ENCODE assay signal across 9 mouse cellular contexts in the genomic region with DNA sequence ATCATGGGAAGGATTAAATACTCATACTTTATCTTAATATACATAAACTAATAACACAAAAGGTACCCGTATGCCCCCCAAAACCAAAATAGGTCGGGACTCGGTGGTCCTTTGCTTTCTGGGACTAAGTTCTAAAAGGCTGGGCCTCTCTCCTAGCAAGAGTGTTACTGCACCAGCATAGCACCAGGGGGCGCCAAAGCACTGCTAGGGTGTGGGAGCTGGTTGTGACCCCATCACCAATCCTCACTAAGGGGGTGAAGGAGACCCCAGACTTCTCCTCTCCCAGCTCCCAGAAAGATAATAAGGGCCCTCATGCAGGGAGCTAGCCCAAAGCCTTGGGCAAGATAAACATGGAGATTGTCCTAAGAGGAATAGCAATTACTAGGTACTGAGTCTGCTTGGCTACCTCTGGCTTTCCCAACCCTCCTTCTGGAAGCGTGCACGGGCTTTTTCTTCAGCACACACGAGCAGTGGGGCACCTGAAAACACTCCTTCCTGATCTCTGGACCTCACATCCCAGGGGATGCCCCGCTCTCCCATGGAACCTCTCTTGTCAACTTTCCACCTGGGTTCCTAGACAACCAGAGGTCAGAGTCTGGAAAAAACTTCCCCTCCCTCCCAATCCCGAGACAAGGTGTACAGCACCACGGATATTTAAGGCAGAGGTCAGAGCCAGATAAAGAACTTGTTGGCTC. TPM values are rescaled to one million over a fixed set of nuclear protein-coding genes. Genes with fewer than 3 reads are reported as not detected.
A peak's percentile ranks its signal among the peaks of the same experiment; 100 is the strongest.
DNase-seq lines count a peak whose midpoint lies in the region; ATAC-seq and TF ChIP-seq lines count a peak whose summit lies in the region.
"Had no signal": no experiment of that assay in that cellular context is flagged by ENCODE, and none has a peak within 500 bp of the region (broad histone marks: within the 10 kb centered on the region; RNA-seq: fewer than 3 reads in every experiment).

No protein-coding gene starts in this region.

- in situ Hi-C loops in ES-E14 (cut with MboI; ENCODE audit: low sequenced_read_pairs in 2 of 2, unreplicated experiment in 2 of 2) = no loop called here

- no peaks in the 10 kb centered on the region for H3K27me3 ChIP-seq in liver, embryonic 11.5 days (replicated peaks; ENCODE audit: control insufficient read depth, insufficient read depth, low read length)

- no peak overlapping the region for H3K4me3 ChIP-seq in ES-E14 (ENCODE audit: insufficient read depth in 1 of 2, low read depth in 1 of 2, low read length in 2 of 2, poor library complexity in 1 of 2, severe bottlenecking in 1 of 2)
- H3K4me3 ChIP-seq in liver, embryonic 11.5 days (ENCODE audit: low read depth, low read length) = no peak overlapping the region
- H3K4me3 ChIP-seq: erythroblast, embryonic 14.5 days had no signal

- H3K4me2 ChIP-seq in liver, embryonic 11.5 days = peak overlapping the region; percentile 12

- WGBS in liver, embryonic 11.5 days = 30% methylated on average over 10 of the region's 10 CpGs

- H3K4me1 ChIP-seq in ES-E14 (ENCODE audit: control insufficient read depth in 2 of 2, insufficient read depth in 2 of 2, low read length in 2 of 2, poor library complexity in 1 of 2) = peaks cover 6 to 23% of the 10 kb centered on the region in 2 experiments; a peak in 2 of 4 replicates
- H3K4me1 ChIP-seq in liver, embryonic 11.5 days (replicated peaks; ENCODE audit: control insufficient read depth, insufficient read depth, low read length) = peaks cover 50% of the 10 kb centered on the region

- peaks cover 2% of the 10 kb centered on the region; the same call in 1 of the 2 replicates for H3K36me3 ChIP-seq in ES-E14 (ENCODE audit: control insufficient read depth, insufficient read depth, low read length, poor library complexity, severe bottlenecking)
- no peaks in the 10 kb centered on the region for H3K36me3 ChIP-seq in liver, embryonic 11.5 days (ENCODE audit: control insufficient read depth, insufficient read depth, low read length)

- ATAC-seq in liver, embryonic 11.5 days (replicated peaks; ENCODE audit: low FRiP score) = no peak
- no peak for ATAC-seq in inflammation-experienced regulatory T-cells, adult 6 months

- no peak overlapping the region for H3K27ac ChIP-seq in ES-E14 (ENCODE audit: insufficient read depth, low read depth, low read length, poor library complexity, severe bottlenecking)
- H3K27ac ChIP-seq in liver, embryonic 11.5 days (ENCODE audit: low read depth, low read length) = no peak overlapping the region

- no peak overlapping the region for H3K9ac ChIP-seq in ES-E14 (ENCODE audit: insufficient read depth, low read depth, low read length, poor library complexity, severe bottlenecking)
- H3K9ac ChIP-seq in liver, embryonic 11.5 days (ENCODE audit: low read depth, low read length) = no peak overlapping the region

- peak; percentile 56 for DNase-seq in layer of hippocampus, adult 11-12 months (ENCODE audit: low spot score)
- no peak for DNase-seq in layer of hippocampus, adult 9-11 months
- no peak for DNase-seq in ES-E14 (ENCODE audit: low read depth, low spot score)
- DNase-seq in c-Kit-positive CD71-positive TER-119-negative erythroid progenitor cells, embryonic 14.5 days (ENCODE audit: low read depth) = peak; percentile 64
- DNase-seq in gastrocnemius, postnatal 4 days (ENCODE audit: low spot score in 2 of 2) = peak; percentile 64 to 77
- DNase-seq in liver, embryonic 11.5 days (ENCODE audit: low spot score) = no peak
- peak; percentile 50 for DNase-seq in retina, postnatal 7 days (ENCODE audit: low read depth, low spot score)

- no peaks in the 10 kb centered on the region for H3K9me3 ChIP-seq in ES-E14 (ENCODE audit: control insufficient read depth, insufficient read depth, low read depth, low read length)
- H3K9me3 ChIP-seq in liver, embryonic 11.5 days (ENCODE audit: control insufficient read depth, low read length) = no peaks in the 10 kb centered on the region

TF ChIP-seq in ES-E14, 5 proteins besides CTCF, POLR2A, EP300 and RAD21:
- TF ChIP-seq CHD2 (IDR thresholded peaks at IDR 0.05; ENCODE audit: low read depth, low read length) (no peak), HCFC1 (IDR thresholded peaks at IDR 0.05; ENCODE audit: borderline replicate concordance, insufficient read depth, low read length) (no peak), MAFK (IDR thresholded peaks at IDR 0.05; ENCODE audit: insufficient read depth, low read depth, low read length) (no peak), ZC3H11A (IDR thresholded peaks at IDR 0.05; ENCODE audit: borderline replicate concordance, low read depth, low read length) (peak; percentile 87)

RNA-seq across cellular contexts. Expression of a gene that starts 2.1 kb away (rescaled TPM):
- 40.3 and 43.9 TPM in 2 replicates for total RNA-seq in ES-E14 (2012; rRNA removed)
- 10 to 100 TPM; 10.9 to 12.4 TPM for total RNA-seq in gastrocnemius, postnatal 4 days (2021)
- 117 and 121 TPM in 2 replicates for polyA plus RNA-seq in liver, embryonic 11.5 days (2014; fragmentation: Nextera tagmentation; extraction: Ambion mirVana)
- polyA plus RNA-seq in inflammation-experienced regulatory T-cells, adult 6 months (2017; shearing (Covaris generic)) = 100 to 1,000 TPM; 137 to 172 (median 165) TPM

RNA-seq across cellular contexts. Expression of a gene that starts 26.3 kb away (rescaled TPM):
- total RNA-seq in ES-E14 (2012; rRNA removed) = 14.7 and 17.2 TPM in 2 replicates
- total RNA-seq in gastrocnemius, postnatal 4 days (2021) = 1 to 10 TPM; 8.5 to 9.8 TPM
- 10.8 and 13.1 TPM in 2 replicates for polyA plus RNA-seq in liver, embryonic 11.5 days (2014; fragmentation: Nextera tagmentation; extraction: Ambion mirVana)
- polyA plus RNA-seq in inflammation-experienced regulatory T-cells, adult 6 months (2017; shearing (Covaris generic)) = 10 to 100 TPM in 1 of 3 experiments, 1 to 10 TPM in 2; 9.2 to 10.6 (median 9.8) TPM

RNA-seq across cellular contexts. Expression of a gene that starts 26.6 kb away (rescaled TPM):
- 16.9 and 19.3 TPM in 2 replicates for total RNA-seq in ES-E14 (2012; rRNA removed)
- total RNA-seq in gastrocnemius, postnatal 4 days (2021) = 10 to 100 TPM; 16.4 to 17.9 TPM
- polyA plus RNA-seq in liver, embryonic 11.5 days (2014; fragmentation: Nextera tagmentation; extraction: Ambion mirVana) = 17.0 and 20.1 TPM in 2 replicates
- polyA plus RNA-seq in inflammation-experienced regulatory T-cells, adult 6 months (2017; shearing (Covaris generic)) = 10 to 100 TPM; 14.2 to 21.0 (median 15.1) TPM

RNA-seq across cellular contexts. Expression of a gene that starts 27.2 kb away (rescaled TPM):
- 0.40 and 0.42 TPM in 2 replicates for total RNA-seq in ES-E14 (2012; rRNA removed)
- under 1 TPM; 0.49 TPM for total RNA-seq in gastrocnemius, postnatal 4 days (2021)
- 0.63 and 0.86 TPM in 2 replicates for polyA plus RNA-seq in liver, embryonic 11.5 days (2014; fragmentation: Nextera tagmentation; extraction: Ambion mirVana)
- 1 to 10 TPM; 1.4 to 1.6 (median 1.5) TPM for polyA plus RNA-seq in inflammation-experienced regulatory T-cells, adult 6 months (2017; shearing (Covaris generic))
- polyA plus RNA-seq: erythroblast, embryonic 14.5 days had no signal

Comparison
In these comparisons a context has a peak if more than half of its experiments do, and no peak if none do; other contexts are left out.
1. DNase-seq: peak in layer of hippocampus, adult 11-12 months (single experiment), c-Kit-positive CD71-positive TER-119-negative erythroid progenitor cells, embryonic 14.5 days (single experiment), gastrocnemius, postnatal 4 days (2 of 2) and retina, postnatal 7 days (single experiment); none in layer of hippocampus, adult 9-11 months (single experiment), ES-E14 (single experiment) and liver, embryonic 11.5 days (single experiment).